Mouse (Mus musculus) intestine, embryonic 15.5 days (tissue): ENCODE results near the gene Bicral. TPM values are rescaled to one million over a fixed set of nuclear protein-coding genes. Genes with fewer than 3 reads are reported as not detected.
"Not testable (repeated sequence)": the region's sequence is repeated elsewhere in the genome, so short reads cannot be mapped to it uniquely, and the experiment has no call there.

Experiments
- ATAC-seq: fragments of 200-750 bp; cut with Nextera tagmentation; 2 replicates; pipeline ENCODE4 v1.8.0; 2017; ENCODE audit warnings: moderate TSS enrichment, moderate library complexity
- H3K27ac ChIP-seq: fragments of 300-500 bp; sonication (generic); 2 replicates; pipeline ENCODE4 v1.5.1; 2015; ENCODE audit warnings: mild to moderate bottlenecking, inconsistent platforms
- H3K27me3 ChIP-seq: fragments of 300-500 bp; sonication (generic); replicated peaks from 2 replicates; pipeline ENCODE4 v1.6.1; 2015; ENCODE audit warnings: inconsistent platforms
- H3K36me3 ChIP-seq: fragments of 300-500 bp; sonication (generic); 2 replicates; pipeline ENCODE4 v1.6.1; 2015; ENCODE audit warnings: inconsistent platforms
- H3K4me1 ChIP-seq: fragments of 300-500 bp; sonication (generic); replicated peaks from 2 replicates; pipeline ENCODE4 v1.6.1; 2015; ENCODE audit warnings: inconsistent platforms
- H3K4me2 ChIP-seq: fragments of 300-500 bp; sonication (generic); replicated peaks from 2 replicates; pipeline ENCODE4 v1.6.1; 2015; ENCODE audit warnings: mild to moderate bottlenecking, inconsistent platforms
- H3K4me3 ChIP-seq: fragments of 300-500 bp; sonication (generic); replicated peaks from 2 replicates; pipeline ENCODE4 v1.5.1; 2015; ENCODE audit warnings: inconsistent platforms
- H3K9ac ChIP-seq: fragments of 300-500 bp; sonication (generic); 2 replicates; pipeline ENCODE4 v1.6.1; 2015; ENCODE audit warnings: inconsistent platforms
- H3K9me3 ChIP-seq: fragments of 300-500 bp; sonication (generic); 2 replicates; pipeline ENCODE4 v1.6.1; 2016; ENCODE audit warnings: inconsistent platforms
- WGBS: fragments of 180-500 bp; shearing (Covaris S2); methylation state at CpG from one replicate; pipeline ENCODE4 v1.1.7; 2015; 5-methylcytosine and 5-hydroxymethylcytosine counted together
- polyA plus RNA-seq: library from polyadenylated mRNA; unstranded; fragments of >200 nt; fragmentation: Nextera tagmentation; extraction: Ambion mirVana; gene quantifications from 2 replicates; pipeline ENCODE4 v1.2.1, GENCODE M21; 2015

Bicral gene
- polyA plus RNA-seq, 1 experiment from 2014 or later = 4.6 TPM

DNA sequence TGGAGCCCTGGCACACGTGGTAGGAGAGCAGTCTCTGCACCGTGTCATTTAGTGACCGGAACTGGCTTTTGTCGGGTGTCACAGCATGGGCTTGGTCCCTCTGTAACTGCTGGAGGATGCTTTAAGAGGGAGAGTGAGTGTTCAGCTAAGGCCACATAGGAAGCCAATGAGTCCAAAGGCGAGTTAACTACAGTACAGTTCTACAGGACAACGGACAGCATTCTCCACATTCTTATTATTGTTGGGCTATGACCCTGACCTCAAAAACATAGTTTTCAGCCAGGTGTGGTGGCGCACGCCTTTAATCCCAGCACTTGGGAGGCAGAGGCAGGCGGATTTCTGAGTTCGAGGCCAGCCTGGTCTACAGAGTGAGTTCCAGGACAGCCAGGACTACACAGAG is 49.9 kb downstream of the Bicral start:
- peaks cover 20% of the 10 kb centered on the region for H3K36me3 ChIP-seq
- WGBS = 93% methylated on average over 10 of the region's 10 CpGs
- no peaks in the 10 kb centered on the region for H3K4me1 ChIP-seq

GRCm38 (mm10) chr17:46801761-46802160 is 56.5 kb downstream of the Bicral start:
- WGBS = 86% methylated on average over 6 of the region's 6 CpGs
- Histone ChIP-seq H3K4me1 (no peaks in the 10 kb centered on the region), H3K27ac (no peak overlapping the region), H3K4me3 (no peak overlapping the region), H3K27me3 (no peaks in the 10 kb centered on the region), H3K36me3 (peaks cover 14% of the 10 kb centered on the region), H3K9ac (no peak overlapping the region), H3K9me3 (no peaks in the 10 kb centered on the region), H3K4me2 (no peak overlapping the region)
- no peak for ATAC-seq

More for the DNA sequence above, 49.9 kb downstream of the Bicral start:
- Histone ChIP-seq H3K9me3 (no peaks in the 10 kb centered on the region), H3K4me3 (no peak overlapping the region), H3K9ac (no peak overlapping the region), H3K4me2 (no peak overlapping the region), H3K27ac (no peak overlapping the region), H3K27me3 (no peaks in the 10 kb centered on the region)
- no peak for ATAC-seq

DNA sequence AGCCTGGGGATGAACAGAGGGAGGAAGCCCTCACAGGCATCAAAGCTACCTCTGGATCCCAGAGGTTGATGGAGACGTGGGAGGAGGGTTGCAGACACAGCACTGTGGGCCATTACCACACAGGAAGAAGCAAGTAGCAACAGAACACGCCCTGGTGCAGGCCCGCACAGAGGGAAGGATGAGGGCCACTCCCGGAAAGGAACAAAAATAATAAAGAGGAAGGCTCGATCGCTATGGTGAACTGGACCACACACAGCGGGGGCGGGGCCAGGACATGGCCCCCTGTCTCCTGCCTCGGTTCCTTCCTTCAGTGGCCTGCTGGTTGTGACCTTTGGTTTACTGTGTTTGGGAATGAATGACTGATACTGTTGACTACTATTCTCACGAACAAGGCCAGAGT is 58.6 kb downstream of the Bicral start:
- Histone ChIP-seq H3K9me3 (no peaks in the 10 kb centered on the region), H3K36me3 (peaks cover 10% of the 10 kb centered on the region), H3K27me3 (no peaks in the 10 kb centered on the region), H3K9ac (no peak overlapping the region), H3K27ac (no peak overlapping the region), H3K4me3 (no peak overlapping the region), H3K4me1 (no peaks in the 10 kb centered on the region), H3K4me2 (no peak overlapping the region)
- 75% methylated on average over 10 of the region's 10 CpGs for WGBS
- no peak for ATAC-seq

- H3K9ac ChIP-seq = no peak overlapping the region
- no peak overlapping the region for H3K4me2 ChIP-seq
- ATAC-seq = no peak
- H3K4me1 ChIP-seq = no peaks in the 10 kb centered on the region
- no peaks in the 10 kb centered on the region for H3K27me3 ChIP-seq
- H3K9me3 ChIP-seq = no peaks in the 10 kb centered on the region
- H3K27ac ChIP-seq = no peak overlapping the region
- WGBS = 61% methylated on average over 4 of the region's 8 CpGs
- H3K4me3 ChIP-seq = no peak overlapping the region
- peaks cover 10% of the 10 kb centered on the region for H3K36me3 ChIP-seq
Observed at GRCm38 (mm10) chr17:46797386-46797785, 60.9 kb downstream of the Bicral start.

- 87% methylated on average over 4 of the region's 4 CpGs for WGBS
- Histone ChIP-seq H3K36me3 (peaks cover 10% of the 10 kb centered on the region), H3K4me1 (no peaks in the 10 kb centered on the region), H3K9me3 (no peaks in the 10 kb centered on the region), H3K4me2 (no peak overlapping the region), H3K4me3 (no peak overlapping the region), H3K27ac (no peak overlapping the region), H3K9ac (no peak overlapping the region), H3K27me3 (no peaks in the 10 kb centered on the region)
- ATAC-seq = no peak
Observed at GRCm38 (mm10) chr17:46796743-46797142, 61.5 kb downstream of the Bicral start.

- H3K27ac ChIP-seq = no peak overlapping the region
- no peak overlapping the region for H3K4me2 ChIP-seq
- no peak overlapping the region for H3K9ac ChIP-seq
- no peaks in the 10 kb centered on the region for H3K9me3 ChIP-seq
- ATAC-seq = no peak
- H3K36me3 ChIP-seq = no peaks in the 10 kb centered on the region
- WGBS = 80% methylated on average over 2 of the region's 2 CpGs
- no peaks in the 10 kb centered on the region for H3K27me3 ChIP-seq
- no peak overlapping the region for H3K4me3 ChIP-seq
- H3K4me1 ChIP-seq = no peaks in the 10 kb centered on the region
Observed at GRCm38 (mm10) chr17:46792963-46793362, 65.3 kb downstream of the Bicral start.

GRCm38 (mm10) chr17:46787974-46788373 is 70.3 kb downstream of the Bicral start:
- ATAC-seq, H3K4me3 ChIP-seq, H3K27me3 ChIP-seq, H3K4me2 ChIP-seq, H3K36me3 ChIP-seq, H3K4me1 ChIP-seq, H3K27ac ChIP-seq, H3K9me3 ChIP-seq, H3K9ac ChIP-seq: not testable (repeated sequence)
- WGBS = 67% methylated on average over 2 of the region's 2 CpGs

GRCm38 (mm10) chr17:46786952-46787351 is 71.3 kb downstream of the Bicral start:
- Histone ChIP-seq H3K27ac (no peak overlapping the region), H3K4me2 (no peak overlapping the region), H3K9me3 (no peaks in the 10 kb centered on the region), H3K36me3 (no peaks in the 10 kb centered on the region), H3K4me3 (no peak overlapping the region), H3K9ac (no peak overlapping the region), H3K27me3 (no peaks in the 10 kb centered on the region), H3K4me1 (no peaks in the 10 kb centered on the region)
- WGBS = 88% methylated on average over 5 of the region's 5 CpGs
- no peak for ATAC-seq

DNA sequence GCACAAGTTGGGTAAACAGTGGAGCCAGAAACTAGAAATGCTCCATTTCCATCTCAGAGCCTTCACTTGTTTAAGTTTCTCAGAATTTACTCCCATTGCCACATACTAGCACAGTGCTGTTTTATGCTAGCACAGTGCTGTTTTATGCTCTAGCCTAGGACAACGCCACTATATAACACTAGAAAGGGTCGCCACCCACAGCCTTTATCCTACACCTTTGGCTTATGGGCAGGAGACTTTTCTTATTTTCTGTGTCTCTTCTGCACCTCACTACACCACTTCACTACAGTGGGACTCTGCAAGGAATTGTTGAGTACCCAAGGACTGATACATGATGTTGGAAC is 75.1 kb downstream of the Bicral start:
- peak overlapping the region; percentile 68 for H3K4me3 ChIP-seq
- no peak; the same call in 1 of the 2 replicates for ATAC-seq
- 0 out of 2 replicates have a peak, but pooled peaks cover 3% of the 10 kb centered on the region for H3K4me1 ChIP-seq
- H3K27me3 ChIP-seq = no peaks in the 10 kb centered on the region
- H3K9me3 ChIP-seq = no peaks in the 10 kb centered on the region
- peak overlapping the region; percentile 62 for H3K4me2 ChIP-seq
- peak overlapping the region; percentile 44; the same call in 1 of the 2 replicates for H3K27ac ChIP-seq
- peaks cover 21% of the 10 kb centered on the region for H3K36me3 ChIP-seq
- WGBS = 81% methylated on average over 2 of the region's 2 CpGs
- H3K9ac ChIP-seq = no peak overlapping the region

GRCm38 (mm10) chr17:46782341-46783221 is 75.7 kb downstream of the Bicral start, which contains the start of gene Rpl7l1:
Gene Rpl7l1 (minus strand): TSS chr17:46782672.
- peak; percentile 96 for ATAC-seq
- H3K36me3 ChIP-seq = peaks cover 28% of the 10 kb centered on the region
- H3K9ac ChIP-seq = peak within 1 kb of the TSS; percentile 68
- under 1% methylated on average over 44 of the region's 44 CpGs for WGBS
- H3K27me3 ChIP-seq = no peaks in the 10 kb centered on the region
- H3K9me3 ChIP-seq = no peaks in the 10 kb centered on the region
- H3K27ac ChIP-seq = peak within 1 kb of the TSS; percentile 85
- 0 out of 2 replicates have a peak, but pooled peaks cover 3% of the 10 kb centered on the region for H3K4me1 ChIP-seq
- peak within 1 kb of the TSS; percentile 62 for H3K4me2 ChIP-seq
- H3K4me3 ChIP-seq = peak within 1 kb of the TSS; percentile 68

DNA sequence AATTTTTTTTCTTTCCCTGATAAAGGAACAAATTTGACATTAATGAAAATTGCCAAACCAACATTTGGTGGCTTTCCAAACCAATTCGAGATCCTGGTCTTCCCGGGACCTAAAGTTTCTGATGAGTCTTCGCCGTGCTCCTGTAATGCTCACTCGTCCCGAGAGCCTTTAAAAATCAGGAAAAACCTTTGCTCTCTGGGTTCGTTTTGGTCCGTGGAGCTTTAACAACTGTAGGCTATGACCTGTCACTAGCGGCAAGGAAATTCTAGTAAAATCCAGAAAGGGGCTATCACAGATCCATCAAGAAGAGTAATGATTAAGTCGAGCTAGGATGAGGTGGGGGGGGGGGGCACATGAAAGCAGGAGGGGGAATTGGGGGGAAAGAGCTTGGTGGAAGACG is 76.4 kb downstream of the Bicral start:
- no peaks in the 10 kb centered on the region for H3K27me3 ChIP-seq
- H3K4me2 ChIP-seq = peak overlapping the region; percentile 62
- no peak; the same call in 1 of the 2 replicates for ATAC-seq
- peak overlapping the region; percentile 85 for H3K27ac ChIP-seq
- peaks cover 32% of the 10 kb centered on the region for H3K36me3 ChIP-seq
- no peaks in the 10 kb centered on the region for H3K9me3 ChIP-seq
- 0 out of 2 replicates have a peak, but pooled peaks cover 3% of the 10 kb centered on the region for H3K4me1 ChIP-seq
- peak overlapping the region; percentile 68 for H3K9ac ChIP-seq
- peak overlapping the region; percentile 68 for H3K4me3 ChIP-seq
- WGBS = 3% methylated on average over 11 of the region's 11 CpGs

- H3K9me3 ChIP-seq = no peaks in the 10 kb centered on the region
- no peaks in the 10 kb centered on the region for H3K27me3 ChIP-seq
- ATAC-seq = no peak
- 60% methylated on average over 3 of the region's 3 CpGs for WGBS
- H3K27ac ChIP-seq = no peak overlapping the region
- H3K4me1 ChIP-seq = peaks cover 14% of the 10 kb centered on the region
- H3K4me2 ChIP-seq = no peak overlapping the region
- peaks cover 47% of the 10 kb centered on the region for H3K36me3 ChIP-seq
- H3K9ac ChIP-seq = no peak overlapping the region
- H3K4me3 ChIP-seq = no peak overlapping the region
Observed at GRCm38 (mm10) chr17:46776087-46776486, 82.2 kb downstream of the Bicral start.

DNA sequence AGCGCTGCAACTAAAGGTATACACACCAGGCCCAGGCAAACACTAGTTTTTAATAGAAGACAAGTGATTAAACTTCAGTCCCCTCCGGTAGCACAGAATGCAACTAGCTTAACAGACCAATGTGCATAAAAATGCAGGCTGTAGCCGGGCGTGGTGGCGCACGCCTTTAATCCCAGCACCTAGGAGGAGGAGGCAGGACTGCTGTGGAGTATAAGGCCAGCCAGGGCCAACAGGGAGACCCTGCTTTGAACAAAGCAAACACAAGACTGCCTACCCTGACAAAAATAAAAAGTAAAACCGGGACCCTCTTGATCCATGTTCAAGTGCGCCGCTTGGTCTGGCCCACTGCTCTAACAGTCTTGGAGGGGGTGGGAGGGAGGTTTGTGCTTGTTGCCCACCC is 83.2 kb downstream of the Bicral start:
- Histone ChIP-seq H3K4me1 (peaks cover 13% of the 10 kb centered on the region), H3K9me3 (no peaks in the 10 kb centered on the region), H3K36me3 (peaks cover 43% of the 10 kb centered on the region), H3K4me3 (no peak overlapping the region), H3K4me2 (no peak overlapping the region), H3K9ac (no peak overlapping the region), H3K27ac (no peak overlapping the region), H3K27me3 (no peaks in the 10 kb centered on the region)
- ATAC-seq = no peak
- WGBS = 92% methylated on average over 9 of the region's 9 CpGs
